Mouse (Mus musculus): ENCODE results near the gene Ms4a18.

DNA sequence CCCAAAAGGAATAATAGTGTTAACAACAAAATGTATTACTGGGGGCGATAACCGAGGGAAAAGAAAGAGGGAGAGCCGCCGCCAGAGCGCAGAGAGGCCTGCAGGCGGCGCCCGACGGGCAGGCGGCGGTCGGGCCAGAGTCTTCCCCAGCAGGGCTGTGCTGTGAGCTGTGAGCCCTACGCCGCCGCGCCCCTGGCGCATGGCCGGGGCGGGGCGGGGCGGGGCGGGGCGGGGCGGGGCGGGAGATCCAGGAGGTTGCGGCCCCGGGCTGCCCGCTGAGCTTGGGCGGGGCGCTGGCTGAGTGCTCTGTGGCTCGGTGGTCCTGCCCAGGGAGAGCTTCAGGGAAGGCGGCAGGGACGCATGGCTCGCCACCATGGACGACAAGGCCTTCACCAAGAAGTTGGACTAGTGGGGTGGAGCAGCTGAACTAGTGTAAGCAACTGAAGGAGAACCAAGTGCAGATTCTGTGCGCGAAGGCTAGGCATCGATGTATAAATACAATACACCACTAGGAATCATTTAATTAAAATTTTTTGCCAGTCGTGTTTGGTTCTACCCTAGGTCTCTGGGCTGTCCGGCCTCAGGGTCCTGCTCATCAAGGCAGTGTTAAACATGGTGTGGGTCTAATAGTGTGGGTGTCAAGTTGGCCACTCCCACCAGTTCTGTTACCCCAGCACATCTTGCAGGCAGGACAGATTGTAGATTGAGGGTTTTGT is 27.3 kb upstream of the Ms4a18 start:
- peak; percentile 19; the same call in 1 of the 2 replicates for TF ChIP-seq CTCF (IDR thresholded peaks at IDR 0.05; ENCODE audit: extremely low read depth, insufficient read depth, low read length)
- TF ChIP-seq POLR2A (IDR thresholded peaks at IDR 0.05; ENCODE audit: extremely low read depth, insufficient read depth, low read length), result no peak
